Mouse (Mus musculus) hindlimb bud, embryonic 11.5 days (tissue): Measurements from ENCODE around the gene Olfr117.
"Not testable (repeated sequence)": the region's sequence is repeated elsewhere in the genome, so short reads cannot be mapped to it uniquely, and the experiment has no call there.

ENCODE experiments used
- DNase-seq: peaks from one replicate; pipeline ENCODE4 v3.0.0-alpha.2; 2012; ENCODE audit warnings: low read depth, low spot score; ENCODE audit errors: extremely low spot score

Gene Olfr117

GRCm38 (mm10) chr17:37663682-37664081 lies at the start of gene Olfr117:
TSS of gene Olfr117 (minus strand) at chr17:37663782.
- no peak for DNase-seq

DNA sequence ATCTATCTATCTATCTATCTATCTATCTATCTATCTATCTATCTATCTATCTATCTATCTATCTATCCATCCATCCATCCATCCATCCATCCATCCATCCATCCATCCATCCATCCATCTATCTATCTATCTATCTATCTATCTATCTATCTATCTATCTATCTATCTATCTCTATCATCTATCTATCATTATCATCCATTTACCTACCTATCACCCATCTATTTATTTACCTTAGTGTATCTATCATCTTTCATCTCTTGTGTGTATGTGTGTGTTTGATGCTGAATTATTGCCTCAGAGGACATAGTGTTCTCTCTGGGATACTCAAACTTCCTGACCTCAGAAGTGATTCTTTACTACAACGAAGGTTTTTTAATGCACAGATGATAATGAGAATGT lies 32.7 kb upstream of the Olfr117 start, which contains the start of gene Olfr119:
Gene Olfr119 (plus strand): TSS at position 301 of the 400 bp plus-strand sequence.
- DNase-seq = not testable (repeated sequence)

- DNase-seq = no peak
Observed at GRCm38 (mm10) chr17:37666688-37667087, 3.1 kb upstream of the Olfr117 start, which contains the start of gene Olfr118. TSS of gene Olfr118 (plus strand) at chr17:37666988.

DNA sequence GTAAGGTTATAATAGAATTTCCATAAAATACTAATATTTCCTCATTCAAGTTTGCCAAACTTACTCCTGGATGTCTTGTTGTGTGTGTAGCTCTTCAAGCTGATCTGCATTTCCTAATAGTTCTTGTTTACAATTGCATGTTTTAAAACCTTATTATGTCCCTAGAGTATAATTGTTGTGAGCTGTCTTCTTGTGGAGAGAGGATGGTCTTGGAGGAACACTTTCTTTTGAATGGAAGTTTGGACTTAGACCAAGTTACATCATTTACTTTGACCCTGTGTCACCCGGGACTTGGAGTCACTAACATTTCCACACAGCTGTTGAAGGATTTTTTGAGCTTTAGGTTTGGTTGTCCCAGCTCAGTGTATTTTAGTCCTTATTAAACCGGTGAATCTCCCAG lies 36.6 kb downstream of the Olfr117 start, which contains the start of the genes Olfr115 and Olfr116:
Gene Olfr115 (minus strand): TSS at position 101 of the 400 bp plus-strand sequence.
Gene Olfr116 (minus strand): TSS at position 191 of the 400 bp plus-strand sequence.
- no peak for DNase-seq
